Comparison of ENCODE assay signal across 8 mouse cellular contexts in genomic region chr9:102622192-102622857, GRCm38 (mm10). TPM values are rescaled to one million over a fixed set of nuclear protein-coding genes. Genes with fewer than 3 reads are reported as not detected.
DNase-seq lines count a peak whose midpoint lies in the region.

No protein-coding gene starts in this region.

- DNase-seq in frontal cortex, postnatal 36 days (ENCODE audit: low spot score in 2 of 2): peak; percentile 11 to 66
- DNase-seq in frontal cortex, postnatal 10 days (ENCODE audit: low spot score in 2 of 2): no peak
- peak; percentile 31 for DNase-seq in right cerebral cortex, postnatal 14 days
- DNase-seq in right cerebral cortex, postnatal 25 days: no peak
- peak; percentile 35 to 58 for DNase-seq in cerebellum, postnatal 36 days
- DNase-seq in kidney, postnatal 36 days: peak; percentile 59 to 67
- DNase-seq in natural killer cell, adult 2 months (ENCODE audit: low spot score in 2 of 2): peak; percentile 52 to 63
- no peak for DNase-seq in gastrocnemius, postnatal 10 days

RNA-seq across cellular contexts. Expression of gene Anapc13, which starts 3.8 kb away (rescaled TPM):
- total RNA-seq in gastrocnemius, postnatal 10 days (2021): 100 to 1,000 TPM; 251 to 261 TPM

RNA-seq across cellular contexts. Expression of gene Cep63, which starts 4.0 kb away (rescaled TPM):
- 10 to 100 TPM; 35.5 to 39.0 TPM for total RNA-seq in gastrocnemius, postnatal 10 days (2021)

Comparison
In these comparisons a context has a peak if more than half of its experiments do, and no peak if none do; other contexts are left out.
1. DNase-seq: peak in frontal cortex, postnatal 36 days (2 of 2), right cerebral cortex, postnatal 14 days (single experiment), cerebellum, postnatal 36 days (2 of 2), kidney, postnatal 36 days (2 of 2) and natural killer cell, adult 2 months (2 of 2); none in frontal cortex, postnatal 10 days (0 of 2), right cerebral cortex, postnatal 25 days (single experiment) and gastrocnemius, postnatal 10 days (single experiment).